Mouse (Mus musculus): ENCODE measurements around the gene Slc19a3. TPM values are rescaled to one million over a fixed set of nuclear protein-coding genes. Genes with fewer than 3 reads are reported as not detected.

Slc19a3 gene
- total and polyA plus RNA-seq, 3 experiments, result 0.46 to 3.1 (median 1.3) TPM

DNA sequence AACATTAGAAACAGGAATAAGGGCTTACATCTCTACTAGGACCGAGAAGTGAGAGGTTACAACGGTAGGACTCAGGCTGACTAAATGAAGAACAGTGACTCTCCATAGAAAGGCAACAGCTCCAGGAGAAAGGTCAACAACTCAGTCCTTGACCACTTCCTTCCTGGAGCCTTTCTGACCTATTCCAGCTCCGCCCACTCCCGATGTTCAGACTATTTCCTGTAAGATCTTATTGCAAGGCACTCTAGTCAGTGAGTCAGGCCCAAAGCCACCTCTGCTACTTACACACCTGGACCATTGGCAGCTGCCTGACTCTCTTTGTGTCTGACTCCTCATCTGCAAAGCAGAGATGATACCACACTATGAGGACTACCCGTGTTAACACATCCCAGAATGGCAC, 62.5 kb downstream of the Slc19a3 start:
- Histone ChIP-seq H3K9me3 (replicated peaks; ENCODE audit: low read length) (no peaks in the 10 kb centered on the region), H3K4me2 (ENCODE audit: insufficient read depth, low read depth, poor library complexity, severe bottlenecking) (no peak overlapping the region), H3K27ac (ENCODE audit: insufficient read depth, low read depth) (no peak overlapping the region), H3K79me2 (replicated peaks; ENCODE audit: control insufficient read depth, extremely low read depth, insufficient read depth, poor library complexity, severe bottlenecking) (no peaks in the 10 kb centered on the region), H3K9ac (ENCODE audit: insufficient read depth, low read depth) (no peak overlapping the region), H3K4me1 (ENCODE audit: control insufficient read depth in 1 of 2, insufficient read depth in 2 of 2) (peaks cover 3 to 7% of the 10 kb centered on the region in 2 experiments; a peak in 2 of 4 replicates), H3K4me3 (replicated peaks in 1 of 3; ENCODE audit: low read depth in 2 of 3, low read length in 2 of 3, poor library complexity in 1 of 3) (no peak overlapping the region), H3K36me3 (replicated peaks in 1 of 2; ENCODE audit: control insufficient read depth in 1 of 2, insufficient read depth in 1 of 2, low read length in 1 of 2) (no peaks in the 10 kb centered on the region), H3K27me3 (replicated peaks) (no peaks in the 10 kb centered on the region)
- in situ Hi-C loops (cut with MboI; ENCODE audit: low pct_ligation_motif_present, low pct_unique_long_range_greater_than_20kb, low sequenced_read_pairs), result no loop called here
- DNase-seq (ENCODE audit: extremely low read depth), result no peak
- TF ChIP-seq IRF4 (IDR thresholded peaks at IDR 0.05; ENCODE audit: low read depth, low read length), result no peak
- no peak for TF ChIP-seq USF1 (IDR thresholded peaks at IDR 0.05; ENCODE audit: low read depth, low read length)
- TF ChIP-seq CHD1 (IDR thresholded peaks at IDR 0.05; ENCODE audit: low read depth, low read length), result no peak
- dilution Hi-C loops (cut with MboI; ENCODE audit: extremely low pct_ligation_motif_present, extremely low pct_unique_long_range_greater_than_20kb, low sequenced_read_pairs), result no loop called here

DNA sequence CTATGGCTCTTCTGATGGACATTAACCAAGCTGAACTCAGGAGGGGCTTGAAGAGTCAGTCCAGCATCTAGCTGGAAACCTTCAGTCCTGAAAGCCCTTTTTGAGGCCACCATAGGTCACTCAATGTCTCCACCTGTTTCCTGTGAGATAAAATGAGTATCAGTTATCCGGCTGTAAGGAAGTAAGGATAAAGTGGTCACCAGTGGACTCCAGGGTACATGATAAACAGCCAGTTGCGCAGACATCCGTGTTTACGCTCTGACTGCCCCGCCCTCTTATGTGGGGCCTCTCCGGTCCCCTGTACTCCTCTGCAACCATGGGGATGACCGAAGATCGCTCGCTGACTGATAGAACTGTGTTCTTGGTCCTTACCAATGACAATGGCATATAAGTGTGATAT, 63.9 kb downstream of the Slc19a3 start:
- H3K9ac ChIP-seq (ENCODE audit: insufficient read depth, low read depth), result no peak overlapping the region

DNA sequence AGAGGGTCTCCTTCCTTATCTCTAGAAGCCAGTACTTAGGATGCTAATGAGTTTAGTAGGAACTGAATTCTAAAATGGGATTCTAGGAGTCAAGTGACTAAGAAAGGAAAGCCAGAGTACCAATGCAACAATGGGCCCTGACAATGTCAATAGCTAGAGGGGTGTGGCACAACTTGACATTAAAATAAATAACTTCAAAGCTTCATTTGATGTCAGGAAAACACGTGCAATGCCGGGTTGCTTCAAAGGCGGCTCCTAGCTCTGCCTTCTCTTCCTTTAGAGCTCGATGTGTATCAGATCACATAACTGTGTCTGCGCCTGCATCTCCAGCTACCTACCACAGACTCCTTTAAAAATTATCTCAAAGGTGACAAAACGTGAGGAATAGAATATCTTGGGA, 64.3 kb downstream of the Slc19a3 start:
- dilution Hi-C loops (cut with MboI; ENCODE audit: extremely low pct_ligation_motif_present, extremely low pct_unique_long_range_greater_than_20kb, low sequenced_read_pairs) (no loop called here), in situ Hi-C loops (cut with MboI; ENCODE audit: low pct_ligation_motif_present, low pct_unique_long_range_greater_than_20kb, low sequenced_read_pairs) (no loop called here)
- Histone ChIP-seq H3K79me2 (replicated peaks; ENCODE audit: control insufficient read depth, extremely low read depth, insufficient read depth, poor library complexity, severe bottlenecking) (no peaks in the 10 kb centered on the region), H3K9ac (ENCODE audit: insufficient read depth, low read depth) (no peak overlapping the region), H3K36me3 (replicated peaks in 1 of 2; ENCODE audit: control insufficient read depth in 1 of 2, insufficient read depth in 1 of 2, low read length in 1 of 2) (no peaks in the 10 kb centered on the region), H3K4me1 (ENCODE audit: control insufficient read depth in 1 of 2, insufficient read depth in 2 of 2) (peaks cover 3 to 7% of the 10 kb centered on the region in 2 experiments; a peak in 2 of 4 replicates), H3K27me3 (replicated peaks) (no peaks in the 10 kb centered on the region), H3K9me3 (replicated peaks; ENCODE audit: low read length) (no peaks in the 10 kb centered on the region), H3K27ac (ENCODE audit: insufficient read depth, low read depth) (no peak overlapping the region), H3K4me2 (ENCODE audit: insufficient read depth, low read depth, poor library complexity, severe bottlenecking) (no peak overlapping the region), H3K4me3 (replicated peaks in 1 of 3; ENCODE audit: low read depth in 2 of 3, low read length in 2 of 3, poor library complexity in 1 of 3) (no peak overlapping the region)
- no peak for DNase-seq (ENCODE audit: extremely low read depth)
- TF ChIP-seq GABPA (IDR thresholded peaks at IDR 0.05; ENCODE audit: insufficient replicate concordance, low read depth, low read length) (no peak), ELF1 (IDR thresholded peaks at IDR 0.05; ENCODE audit: low read depth, low read length) (no peak), RAD21 (IDR thresholded peaks at IDR 0.05; ENCODE audit: low read depth, low read length) (no peak), TCF12 (IDR thresholded peaks at IDR 0.05; ENCODE audit: low read depth, low read length) (no peak), MAX (IDR thresholded peaks at IDR 0.05; ENCODE audit: low read length) (no peak), ZKSCAN1 (IDR thresholded peaks at IDR 0.05; ENCODE audit: borderline replicate concordance, low read depth, low read length) (no peak), NELFE (IDR thresholded peaks at IDR 0.05; ENCODE audit: low read depth, low read length) (no peak), RCOR1 (conservative IDR thresholded peaks at IDR 0.05; ENCODE audit: low read depth, low read length) (no peak), POLR2A (IDR thresholded peaks at IDR 0.05; ENCODE audit: low read depth, low read length) (no peak), EP300 (IDR thresholded peaks at IDR 0.05; ENCODE audit: low read length) (no peak), MEF2A (IDR thresholded peaks at IDR 0.05; ENCODE audit: borderline replicate concordance, low read depth, low read length) (no peak), HCFC1 (IDR thresholded peaks at IDR 0.05; ENCODE audit: low read depth, low read length) (no peak), MAFK (IDR thresholded peaks at IDR 0.05; ENCODE audit: insufficient replicate concordance, low read length) (no peak), IRF4 (IDR thresholded peaks at IDR 0.05; ENCODE audit: low read depth, low read length) (no peak), MYC (IDR thresholded peaks at IDR 0.05; ENCODE audit: low read depth, low read length) (no peak), ZNF384 (IDR thresholded peaks at IDR 0.05; ENCODE audit: low read depth, low read length) (no peak), CTCF (conservative IDR thresholded peaks at IDR 0.05 in 1 of 2, IDR thresholded peaks at IDR 0.05 in 1 of 2; ENCODE audit: low read depth in 2 of 2, low read length in 2 of 2) (no peak)

More for the DNA sequence above, 63.9 kb downstream of the Slc19a3 start:
- H3K36me3 ChIP-seq (replicated peaks in 1 of 2; ENCODE audit: control insufficient read depth in 1 of 2, insufficient read depth in 1 of 2, low read length in 1 of 2), result no peaks in the 10 kb centered on the region
- H3K27ac ChIP-seq (ENCODE audit: insufficient read depth, low read depth), result no peak overlapping the region
- no peaks in the 10 kb centered on the region for H3K79me2 ChIP-seq (replicated peaks; ENCODE audit: control insufficient read depth, extremely low read depth, insufficient read depth, poor library complexity, severe bottlenecking)
- H3K4me2 ChIP-seq (ENCODE audit: insufficient read depth, low read depth, poor library complexity, severe bottlenecking), result no peak overlapping the region
- DNase-seq (ENCODE audit: extremely low read depth), result no peak
- H3K4me3 ChIP-seq (replicated peaks in 1 of 3; ENCODE audit: low read depth in 2 of 3, low read length in 2 of 3, poor library complexity in 1 of 3), result no peak overlapping the region
- TF ChIP-seq MXI1 (IDR thresholded peaks at IDR 0.05; ENCODE audit: low read depth, low read length) (no peak), POLR2AphosphoS2 (IDR thresholded peaks at IDR 0.05; ENCODE audit: low read depth, low read length) (no peak), KAT2A (IDR thresholded peaks at IDR 0.05; ENCODE audit: insufficient replicate concordance, low read length) (no peak), ZC3H11A (IDR thresholded peaks at IDR 0.05; ENCODE audit: low read depth, low read length) (no peak), E2F4 (IDR thresholded peaks at IDR 0.05; ENCODE audit: insufficient replicate concordance, low read depth, low read length) (no peak), TBP (conservative IDR thresholded peaks at IDR 0.05; ENCODE audit: low read depth, low read length) (no peak), POLR2A (IDR thresholded peaks at IDR 0.05; ENCODE audit: low read depth, low read length) (no peak), MEF2A (IDR thresholded peaks at IDR 0.05; ENCODE audit: borderline replicate concordance, low read depth, low read length) (no peak), RAD21 (IDR thresholded peaks at IDR 0.05; ENCODE audit: low read depth, low read length) (no peak), CHD1 (IDR thresholded peaks at IDR 0.05; ENCODE audit: low read depth, low read length) (no peak), IRF4 (IDR thresholded peaks at IDR 0.05; ENCODE audit: low read depth, low read length) (no peak), ZMIZ1 (IDR thresholded peaks at IDR 0.05; ENCODE audit: low read depth, low read length) (no peak), NRF1 (IDR thresholded peaks at IDR 0.05; ENCODE audit: low read depth, low read length) (no peak), CTCF (conservative IDR thresholded peaks at IDR 0.05 in 1 of 2, IDR thresholded peaks at IDR 0.05 in 1 of 2; ENCODE audit: low read depth in 2 of 2, low read length in 2 of 2) (no peak), SIN3A (IDR thresholded peaks at IDR 0.05; ENCODE audit: low read length) (no peak), TCF12 (IDR thresholded peaks at IDR 0.05; ENCODE audit: low read depth, low read length) (no peak), ELF1 (IDR thresholded peaks at IDR 0.05; ENCODE audit: low read depth, low read length) (no peak)
- dilution Hi-C loops (cut with MboI; ENCODE audit: extremely low pct_ligation_motif_present, extremely low pct_unique_long_range_greater_than_20kb, low sequenced_read_pairs) (no loop called here), in situ Hi-C loops (cut with MboI; ENCODE audit: low pct_ligation_motif_present, low pct_unique_long_range_greater_than_20kb, low sequenced_read_pairs) (no loop called here)
- H3K9me3 ChIP-seq (replicated peaks; ENCODE audit: low read length), result no peaks in the 10 kb centered on the region
- H3K4me1 ChIP-seq (ENCODE audit: control insufficient read depth in 1 of 2, insufficient read depth in 2 of 2), result peaks cover 3 to 7% of the 10 kb centered on the region in 2 experiments; a peak in 2 of 4 replicates
- H3K27me3 ChIP-seq (replicated peaks), result no peaks in the 10 kb centered on the region
